Mouse (Mus musculus): ENCODE results near the gene Gnb5. TPM values are rescaled to one million over a fixed set of nuclear protein-coding genes. Genes with fewer than 3 reads are reported as not detected.

The Gnb5 gene
- total RNA-seq (2015) (0.51 TPM in 1 of 2 replicates, not detected in the other), total RNA-seq (2017) (0.29 TPM in 1 of 2 replicates, not detected in the other)

DNA sequence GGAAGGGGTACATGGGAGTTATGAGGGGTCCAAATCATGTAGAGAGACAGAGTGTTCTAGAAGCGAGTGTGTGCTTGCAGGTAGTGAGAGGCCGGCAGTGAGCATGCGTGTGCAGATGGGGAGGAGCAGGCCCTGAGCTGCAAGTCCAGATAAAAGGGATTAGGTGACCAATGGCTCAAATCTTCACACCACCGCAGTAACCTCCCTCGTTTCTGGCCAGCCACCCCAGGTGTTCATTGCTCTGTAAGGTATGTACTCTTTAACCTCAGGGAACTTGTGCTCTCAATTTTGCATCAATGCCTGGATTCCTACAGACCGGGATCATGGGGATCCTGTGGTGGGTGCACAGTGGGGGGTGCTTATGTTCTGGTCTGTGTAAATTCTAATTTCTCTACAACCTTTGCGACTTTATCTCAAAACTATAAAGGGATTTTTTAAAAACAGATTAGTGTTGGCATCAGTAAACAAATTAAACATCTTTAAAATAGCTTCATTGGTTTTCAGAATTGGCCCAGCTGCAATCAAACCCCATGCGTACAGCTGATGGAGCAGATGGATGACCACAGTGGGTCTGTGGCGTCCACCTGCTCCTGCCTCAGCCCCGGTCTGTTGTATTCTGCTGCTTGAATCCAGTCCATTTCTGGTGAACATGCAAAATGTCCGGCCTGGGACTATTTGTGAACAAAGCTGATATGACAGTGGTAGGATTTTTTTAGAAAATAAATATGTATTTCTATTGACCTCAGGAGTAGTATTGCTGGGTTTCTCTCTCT is at the start of gene Gnb5:
Gene Gnb5 (plus strand): TSS at position 163 of the 773 bp plus-strand sequence.
- ATAC-seq (ENCODE audit: poor library complexity, severe bottlenecking): no peak

DNA sequence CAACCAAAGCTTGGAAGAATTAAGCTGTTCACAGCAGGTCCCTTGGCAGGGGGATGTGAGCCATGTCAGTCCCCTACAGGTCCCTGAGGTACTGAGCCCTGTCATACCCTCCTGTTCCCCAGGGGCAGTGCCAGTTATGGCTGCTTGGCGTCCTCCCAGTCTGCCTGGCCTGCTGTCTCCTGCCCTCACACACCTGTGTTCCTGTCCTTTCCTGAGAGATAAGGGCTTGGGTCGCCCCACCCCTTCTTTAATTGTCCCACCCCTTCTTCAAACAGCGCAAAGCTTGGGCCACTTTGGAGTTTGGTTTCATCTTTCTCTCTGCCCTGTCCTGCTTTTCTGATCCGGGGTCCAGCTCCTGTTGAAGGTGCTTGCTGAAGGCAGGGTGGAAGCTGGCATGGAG is 47.3 kb upstream of the Gnb5 start:
- no peak for ATAC-seq (ENCODE audit: poor library complexity, severe bottlenecking)

DNA sequence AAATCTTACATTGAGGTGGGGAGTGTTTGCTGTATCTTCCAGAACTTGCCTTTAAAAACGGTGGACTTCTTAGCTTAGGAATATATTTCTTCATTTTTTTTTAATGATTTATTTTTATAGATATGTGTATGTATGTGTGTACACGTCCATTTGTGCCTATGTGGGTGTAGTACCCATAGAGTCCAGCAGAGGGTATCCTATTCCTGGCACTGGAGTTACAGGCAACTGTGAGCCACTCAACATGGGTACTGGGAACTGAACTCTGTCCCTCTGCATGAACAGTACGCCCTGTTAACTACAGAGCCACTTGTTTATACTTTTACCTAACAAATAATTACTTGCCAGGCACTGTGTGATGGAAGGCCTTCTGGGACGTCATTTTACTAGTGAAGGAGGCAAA is 46.4 kb upstream of the Gnb5 start:
- ATAC-seq (ENCODE audit: poor library complexity, severe bottlenecking): no peak

DNA sequence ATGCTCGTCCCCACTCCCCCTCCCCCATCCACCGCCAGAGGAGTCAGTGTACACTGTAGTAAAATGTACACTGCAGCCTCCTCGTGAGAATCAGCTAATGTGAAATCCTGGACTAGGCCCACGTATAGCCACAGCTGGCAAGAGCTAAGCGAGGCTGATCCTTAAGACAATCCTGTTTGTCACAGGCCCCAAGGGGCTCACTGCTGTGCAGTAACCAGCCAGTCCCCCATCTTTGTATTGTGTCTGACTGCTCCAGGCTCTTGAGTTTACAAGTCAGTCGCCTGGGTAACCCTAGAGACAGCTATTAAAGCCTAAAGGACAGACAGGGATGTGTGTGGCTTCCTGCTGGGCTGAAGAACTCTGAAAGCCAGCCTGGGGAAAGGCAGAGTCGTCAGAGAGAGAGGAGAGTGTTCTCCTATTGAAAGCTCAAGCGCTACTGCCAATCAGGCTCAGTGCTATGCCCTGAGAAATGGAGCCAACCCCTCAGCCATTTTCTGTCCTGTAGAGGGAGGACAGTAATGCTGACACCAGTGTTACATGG is 44.7 kb upstream of the Gnb5 start:
- no peak for ATAC-seq (ENCODE audit: poor library complexity, severe bottlenecking)

DNA sequence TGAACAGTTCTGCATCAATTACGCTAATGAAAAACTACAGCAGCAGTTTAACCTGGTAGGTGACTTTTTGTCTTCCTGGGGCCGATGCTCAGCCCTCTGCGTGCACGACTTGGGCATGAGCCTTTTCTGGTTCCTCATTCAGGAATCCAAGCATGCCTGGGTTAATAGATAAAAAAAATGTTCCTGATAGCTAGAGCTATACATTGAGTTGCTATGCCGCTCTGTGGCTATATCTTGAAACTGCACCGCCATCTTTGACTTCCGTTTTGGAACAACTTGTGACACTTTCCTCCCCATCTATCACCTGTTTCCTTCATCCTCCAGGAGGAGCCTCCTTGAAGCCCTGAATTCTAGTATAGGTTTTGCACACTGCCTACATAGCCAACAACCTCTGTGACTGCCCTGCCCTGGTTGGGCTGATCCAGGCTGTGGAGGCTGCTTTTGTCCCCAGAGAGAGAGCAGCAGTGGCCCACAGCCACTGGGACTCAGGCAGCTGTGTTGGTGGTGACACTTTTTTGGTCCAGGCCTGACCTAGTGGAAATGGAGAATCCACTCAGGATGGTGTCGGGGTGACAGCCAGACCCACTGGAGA is 43.8 kb upstream of the Gnb5 start:
- peak; percentile 69 for ATAC-seq (ENCODE audit: poor library complexity, severe bottlenecking)

DNA sequence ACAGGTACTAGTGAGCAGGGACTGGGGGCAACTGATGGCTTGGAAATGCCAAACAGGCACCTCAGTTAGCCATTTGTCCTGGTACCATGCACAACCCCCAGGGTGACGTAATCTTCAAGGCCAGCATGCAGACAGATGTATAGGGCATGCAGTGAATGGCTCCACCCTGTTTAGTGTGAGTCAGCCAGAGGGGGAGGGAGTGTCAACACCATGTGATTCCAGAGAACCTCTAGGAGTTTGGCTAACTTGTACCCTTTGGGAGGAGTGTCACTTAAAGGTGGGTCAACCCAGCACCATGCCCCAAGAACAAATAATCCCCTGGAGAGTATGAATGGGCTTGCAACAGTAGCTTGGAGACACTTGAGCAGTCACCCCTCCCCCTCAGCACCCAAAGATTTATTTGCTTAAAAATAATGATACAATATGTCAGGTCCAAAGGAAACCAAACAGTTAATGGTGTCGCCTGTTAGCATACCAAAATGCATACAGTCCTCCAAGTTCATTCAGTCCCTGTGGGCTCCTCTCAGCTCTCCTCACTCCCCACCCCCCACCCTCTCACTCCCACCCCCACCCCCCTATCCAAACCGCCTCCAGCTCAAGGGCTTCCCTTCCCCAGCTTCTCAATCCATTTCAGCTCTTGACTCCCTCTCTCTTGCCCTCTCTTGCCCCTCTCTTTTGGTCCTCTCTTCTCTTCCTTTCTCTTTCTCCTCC is 41.9 kb upstream of the Gnb5 start:
- peak; percentile 43; the same call in 1 of the 2 replicates for ATAC-seq (ENCODE audit: poor library complexity, severe bottlenecking)

DNA sequence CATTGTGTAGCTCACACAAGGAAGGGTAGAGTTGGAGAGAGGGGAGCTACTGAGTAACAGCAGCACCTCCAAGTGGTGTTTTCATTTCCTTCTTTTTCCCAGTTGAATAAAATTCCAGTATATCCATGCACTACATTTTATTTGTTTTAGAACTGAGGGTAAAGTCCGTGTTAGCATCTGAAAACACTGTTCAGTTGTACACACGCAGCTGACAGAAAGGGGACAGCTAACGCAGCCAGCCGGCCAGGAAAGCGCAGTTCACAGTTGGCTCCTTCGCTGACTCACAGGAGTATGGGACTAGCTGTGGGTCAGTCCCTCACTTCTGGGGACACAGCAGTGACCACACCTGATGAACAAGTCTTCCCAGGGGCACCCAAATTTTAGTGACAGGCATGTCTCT is 38.9 kb upstream of the Gnb5 start:
- no peak for ATAC-seq (ENCODE audit: poor library complexity, severe bottlenecking)

DNA sequence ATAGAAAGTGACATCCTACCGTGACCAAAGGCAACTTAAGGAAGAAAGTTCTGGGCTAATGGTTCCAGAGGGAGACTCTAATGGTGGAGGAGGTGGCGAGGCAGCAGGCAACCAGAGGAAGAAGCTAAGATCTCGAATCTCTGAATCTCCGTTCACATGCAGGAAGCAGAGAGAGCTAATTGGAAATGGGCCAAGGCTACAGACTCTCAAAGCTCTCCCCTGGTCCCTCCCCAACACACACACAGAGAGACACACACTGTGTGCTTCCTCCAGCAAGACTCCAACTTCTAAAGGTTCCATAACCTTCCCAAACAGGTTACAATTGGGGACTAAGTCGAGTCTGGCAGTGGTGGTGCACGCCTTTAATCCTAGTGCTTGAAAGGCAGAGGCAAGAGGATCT is 35.7 kb upstream of the Gnb5 start:
- ATAC-seq (ENCODE audit: poor library complexity, severe bottlenecking): no peak

DNA sequence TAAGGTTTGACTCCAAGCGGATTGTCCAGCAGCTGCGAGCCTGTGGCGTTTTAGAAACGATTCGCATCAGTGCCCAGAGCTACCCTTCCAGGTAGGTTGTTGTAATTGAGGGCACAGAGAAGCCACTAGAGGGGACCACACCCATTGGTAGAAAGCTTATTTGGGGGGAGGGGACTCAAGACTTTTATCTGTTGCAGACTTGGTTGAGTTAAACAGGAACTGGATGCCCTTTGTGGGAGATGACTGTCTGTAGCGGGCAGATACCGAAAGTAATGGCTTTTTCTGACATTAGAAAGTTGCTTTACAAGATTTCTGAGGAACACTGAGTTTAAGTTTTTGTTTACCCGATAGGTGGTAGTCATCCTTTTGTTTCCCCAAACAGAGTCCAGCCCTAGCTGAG is 34.5 kb upstream of the Gnb5 start:
- ATAC-seq (ENCODE audit: poor library complexity, severe bottlenecking): no peak

DNA sequence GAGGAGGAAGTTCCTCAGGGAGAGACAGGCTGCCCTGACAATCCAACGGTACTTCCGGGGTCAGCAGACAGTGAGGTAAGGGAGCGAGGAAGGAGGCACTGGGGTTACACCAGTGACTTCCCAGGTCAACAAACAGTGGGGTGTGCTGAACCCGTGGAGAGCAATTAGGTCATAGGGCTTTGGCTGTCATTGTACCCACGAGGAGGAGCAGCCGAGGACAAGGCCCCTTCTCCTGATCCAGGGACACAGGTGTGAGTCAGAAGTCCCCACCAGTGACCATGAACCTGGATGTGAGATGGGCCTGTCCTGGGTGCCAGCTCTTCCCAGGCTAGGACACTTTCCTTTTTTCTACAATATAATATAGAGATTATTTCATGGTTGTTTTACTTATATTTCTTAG is 32.4 kb upstream of the Gnb5 start:
- no peak for ATAC-seq (ENCODE audit: poor library complexity, severe bottlenecking)

DNA sequence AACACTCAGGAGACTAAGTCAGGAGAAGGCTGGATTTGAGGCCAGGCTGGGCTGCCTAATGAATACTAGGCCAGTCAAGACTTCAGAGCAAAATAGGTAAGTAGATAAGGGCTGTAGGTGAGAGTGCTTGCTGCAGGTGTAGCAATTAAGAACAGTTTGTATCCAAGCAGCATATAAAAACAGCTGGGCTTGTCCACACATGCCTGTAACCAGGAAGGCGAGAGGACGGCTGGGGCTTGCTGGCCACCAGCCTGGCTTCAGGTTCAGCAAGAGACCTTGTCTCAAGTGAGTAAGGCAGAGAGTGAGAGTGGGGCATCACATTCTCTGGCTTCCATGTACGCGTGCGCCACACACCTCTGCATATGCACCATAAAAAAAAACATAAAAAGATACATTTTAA is 31.6 kb upstream of the Gnb5 start:
- no peak for ATAC-seq (ENCODE audit: poor library complexity, severe bottlenecking)

DNA sequence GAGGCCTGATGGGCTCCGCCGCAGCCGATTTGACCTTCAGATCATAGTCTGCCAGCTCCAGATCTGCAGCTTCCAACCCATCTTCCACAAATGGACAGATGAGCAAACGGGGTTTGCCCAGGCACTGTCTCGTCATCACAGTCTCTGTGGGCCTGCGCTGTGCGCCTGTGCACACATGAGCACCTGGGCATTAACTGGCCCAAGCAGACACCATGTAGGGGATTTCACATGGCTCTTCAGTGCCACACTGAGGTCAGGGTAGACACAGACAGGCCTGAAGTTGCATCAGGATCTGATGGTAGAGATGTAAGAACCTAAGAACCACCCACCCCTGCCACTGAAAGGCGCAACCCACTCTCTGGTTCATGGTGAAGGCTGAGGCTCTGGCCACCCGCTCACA is 31.0 kb upstream of the Gnb5 start:
- ATAC-seq (ENCODE audit: poor library complexity, severe bottlenecking): no peak

DNA sequence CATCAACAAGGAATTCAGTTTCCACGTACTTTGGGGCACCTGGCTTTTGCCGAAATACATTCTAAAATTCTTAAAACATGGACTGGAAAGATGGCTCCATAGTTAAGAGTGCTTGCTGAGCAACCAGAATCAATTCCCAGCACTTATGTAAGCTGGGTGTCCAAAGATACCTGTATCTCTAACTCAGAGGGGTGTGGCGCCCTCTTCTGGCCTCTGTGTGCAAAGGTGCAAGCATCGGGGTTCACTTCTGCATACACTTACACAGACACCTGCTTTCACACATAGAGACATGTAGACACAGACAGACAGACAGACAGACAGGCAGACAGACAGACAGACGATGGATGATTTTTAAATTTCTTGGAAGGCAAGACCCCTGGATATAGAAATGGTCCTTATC is 25.3 kb upstream of the Gnb5 start:
- no peak for ATAC-seq (ENCODE audit: poor library complexity, severe bottlenecking)

DNA sequence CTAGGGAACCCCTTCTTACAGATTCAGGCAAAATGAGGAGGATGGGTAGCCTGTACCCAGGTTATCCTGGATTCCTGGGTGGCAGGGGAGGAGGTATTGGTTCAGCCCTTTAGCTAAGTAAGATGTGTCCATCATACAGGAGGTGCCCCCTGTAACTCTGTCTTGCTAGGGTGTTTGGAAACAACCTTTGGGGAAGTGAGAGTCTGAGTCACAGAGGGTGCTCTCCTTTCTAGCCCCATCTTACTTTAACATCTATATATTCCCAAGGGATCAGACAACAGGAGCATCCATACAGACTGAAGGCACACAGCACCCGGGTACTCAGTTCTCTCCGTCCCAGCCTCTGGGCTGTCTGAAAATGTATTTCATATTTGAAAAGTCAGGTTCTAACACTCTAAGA is 23.9 kb upstream of the Gnb5 start:
- peak; percentile 71 for ATAC-seq (ENCODE audit: poor library complexity, severe bottlenecking)

DNA sequence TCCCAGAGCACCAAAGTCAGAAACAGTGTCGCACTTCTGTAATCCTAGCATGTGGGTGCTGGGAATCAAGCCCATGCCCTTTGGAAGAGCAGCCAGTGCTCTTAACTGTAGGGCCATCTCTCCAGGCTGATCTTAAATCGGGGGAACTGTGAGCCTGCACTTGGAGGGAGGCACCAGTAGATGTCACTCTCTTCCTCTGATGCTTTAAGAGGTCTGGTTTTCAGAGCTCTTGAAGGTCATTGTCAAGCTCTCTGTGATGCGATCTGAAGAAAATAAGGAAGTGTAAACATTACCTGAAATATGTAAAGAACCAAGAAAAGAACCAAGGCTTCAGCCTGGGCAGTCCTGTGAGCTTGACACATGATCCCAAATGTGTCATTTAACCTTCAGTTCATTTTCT is 23.3 kb upstream of the Gnb5 start:
- peak; percentile 90 for ATAC-seq (ENCODE audit: poor library complexity, severe bottlenecking)

DNA sequence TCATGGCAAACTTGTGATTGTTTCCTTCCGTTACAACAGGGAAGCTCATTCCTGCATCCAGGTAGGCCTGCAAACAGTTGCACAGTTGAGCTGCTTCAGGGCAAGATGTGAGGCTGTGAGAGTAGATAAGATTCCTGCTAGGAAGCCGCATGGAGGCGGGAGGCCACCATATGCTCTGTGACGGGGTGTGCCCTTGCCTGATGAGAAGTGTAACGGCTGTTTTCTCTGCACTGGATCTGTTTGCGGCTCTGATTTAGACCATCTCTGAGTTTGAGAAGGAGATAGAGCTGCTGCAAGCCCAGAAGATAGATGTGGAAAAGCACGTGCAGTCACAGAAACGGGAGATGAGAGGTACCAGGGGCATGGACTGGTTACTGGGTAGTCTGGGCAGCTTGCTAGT is 22.5 kb upstream of the Gnb5 start:
- no peak for ATAC-seq (ENCODE audit: poor library complexity, severe bottlenecking)

DNA sequence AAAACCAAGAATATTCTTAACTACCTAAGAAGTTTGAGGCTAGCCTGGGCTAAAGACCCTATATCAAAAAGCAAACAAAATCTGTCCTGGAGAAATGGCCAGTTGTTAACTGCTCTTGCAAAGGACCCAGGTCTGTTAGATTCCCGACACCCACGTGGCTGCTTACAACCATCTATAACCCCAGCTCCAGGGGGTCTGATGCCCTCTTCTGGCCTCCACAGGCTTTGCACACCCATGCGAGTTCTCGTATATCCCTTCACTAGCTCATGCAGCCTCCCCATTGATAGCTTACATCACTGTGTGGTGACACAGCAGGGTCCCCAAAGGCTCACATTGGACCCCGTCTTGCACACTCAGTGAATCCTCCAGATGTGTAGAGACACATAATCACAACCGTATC is 20.7 kb upstream of the Gnb5 start:
- no peak for ATAC-seq (ENCODE audit: poor library complexity, severe bottlenecking)

DNA sequence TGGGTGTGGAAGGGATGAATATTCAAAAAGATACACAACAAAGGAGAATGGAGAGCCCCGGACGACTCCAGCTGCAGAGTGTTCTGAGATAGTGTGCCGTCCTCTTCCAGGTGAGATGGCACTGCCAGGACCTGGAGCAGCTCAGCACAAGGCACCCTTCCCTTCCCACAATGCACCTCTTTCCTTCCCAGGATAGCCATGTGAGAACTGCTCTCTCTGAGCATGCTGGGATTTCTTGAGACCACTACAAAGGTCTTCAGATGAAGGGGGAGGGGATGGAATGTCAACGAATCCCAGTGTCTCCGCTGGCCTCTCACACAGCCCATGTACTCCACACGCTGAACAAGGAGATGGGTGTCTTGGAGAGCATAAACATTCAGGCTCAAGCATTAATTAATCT is 18.5 kb upstream of the Gnb5 start:
- no peak for ATAC-seq (ENCODE audit: poor library complexity, severe bottlenecking)

DNA sequence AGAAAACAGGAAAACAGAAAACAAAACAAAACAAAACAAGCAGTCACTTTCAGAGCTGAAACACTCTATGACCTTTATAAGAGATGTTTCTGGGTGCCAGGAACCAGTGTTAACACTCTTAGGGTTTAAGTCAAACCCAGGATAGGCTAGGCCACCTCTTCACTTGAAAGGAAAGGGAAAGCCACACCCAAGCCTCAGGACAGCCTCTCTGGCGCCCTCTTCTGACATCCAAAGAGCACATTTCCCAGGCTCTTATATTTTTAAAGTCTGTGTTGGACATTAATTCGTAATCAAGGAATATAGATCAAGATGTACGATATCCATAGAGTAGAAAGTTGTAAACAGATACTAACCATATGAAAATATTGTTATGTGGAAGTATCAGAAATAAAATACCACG is 16.5 kb upstream of the Gnb5 start:
- ATAC-seq (ENCODE audit: poor library complexity, severe bottlenecking): peak; percentile 71

DNA sequence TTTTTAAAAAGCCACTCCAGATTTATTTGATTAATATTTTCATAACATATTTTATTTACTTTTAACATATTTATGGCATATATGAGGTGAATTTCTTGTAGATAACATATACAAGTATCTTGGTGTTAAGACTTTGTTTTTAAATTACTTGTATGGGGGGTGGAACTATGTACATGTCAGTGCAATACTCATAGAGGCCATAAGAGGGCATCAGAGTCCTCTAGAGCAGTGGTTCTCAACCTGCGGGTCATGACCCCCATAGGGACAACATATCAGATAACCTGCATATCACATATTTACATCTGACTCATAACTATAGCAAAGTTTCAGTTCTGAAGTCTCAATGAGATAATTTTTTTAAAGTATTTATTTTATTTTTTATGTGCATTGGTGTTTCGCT is 6.7 kb upstream of the Gnb5 start:
- 0 out of 2 replicates have a peak, but pooled peaks have one; percentile 54 for ATAC-seq (ENCODE audit: poor library complexity, severe bottlenecking)

DNA sequence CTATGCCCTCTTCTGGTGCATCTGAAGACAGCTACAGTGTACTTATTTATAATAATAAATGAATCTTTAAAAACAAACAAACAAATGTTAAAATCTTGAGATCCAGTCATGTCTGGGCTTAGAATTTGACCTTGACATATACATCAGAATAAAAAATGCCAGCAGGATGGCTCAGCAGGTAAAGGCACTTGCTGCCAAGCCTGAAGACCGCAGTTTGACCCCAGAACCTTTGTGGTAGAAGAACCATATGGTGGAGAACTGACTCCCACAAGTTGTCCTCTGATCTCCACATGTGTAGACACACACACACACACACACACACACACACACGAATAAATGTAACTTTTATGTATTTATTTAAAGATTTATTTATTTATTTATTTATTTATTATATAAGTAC is 3.1 kb upstream of the Gnb5 start:
- no peak for ATAC-seq (ENCODE audit: poor library complexity, severe bottlenecking)
